Mouse (Mus musculus): ENCODE data around the gene Ctsf. TPM values are rescaled to one million over a fixed set of nuclear protein-coding genes. Genes with fewer than 3 reads are reported as not detected.
A peak's percentile ranks its signal among the peaks of the same experiment; 100 is the strongest.

The Ctsf gene
- polyA plus RNA-seq, 1 experiment = 73.6 TPM

- TF ChIP-seq POLR2A (IDR thresholded peaks at IDR 0.05; ENCODE audit: borderline replicate concordance, extremely low read depth, insufficient read depth, insufficient read length, poor library complexity, severe bottlenecking) (no peak), CTCF (IDR thresholded peaks at IDR 0.05; ENCODE audit: borderline replicate concordance, extremely low read depth, insufficient read depth, insufficient read length) (no peak)
- no peak for DNase-seq (ENCODE audit: low read depth)
These were observed 34.9 kb downstream of the Ctsf start for GRCm38 (mm10) chr19:4889791-4890190.

GRCm38 (mm10) chr19:4891798-4892197, 36.9 kb downstream of the Ctsf start:
- DNase-seq (ENCODE audit: low read depth) = no peak

DNA sequence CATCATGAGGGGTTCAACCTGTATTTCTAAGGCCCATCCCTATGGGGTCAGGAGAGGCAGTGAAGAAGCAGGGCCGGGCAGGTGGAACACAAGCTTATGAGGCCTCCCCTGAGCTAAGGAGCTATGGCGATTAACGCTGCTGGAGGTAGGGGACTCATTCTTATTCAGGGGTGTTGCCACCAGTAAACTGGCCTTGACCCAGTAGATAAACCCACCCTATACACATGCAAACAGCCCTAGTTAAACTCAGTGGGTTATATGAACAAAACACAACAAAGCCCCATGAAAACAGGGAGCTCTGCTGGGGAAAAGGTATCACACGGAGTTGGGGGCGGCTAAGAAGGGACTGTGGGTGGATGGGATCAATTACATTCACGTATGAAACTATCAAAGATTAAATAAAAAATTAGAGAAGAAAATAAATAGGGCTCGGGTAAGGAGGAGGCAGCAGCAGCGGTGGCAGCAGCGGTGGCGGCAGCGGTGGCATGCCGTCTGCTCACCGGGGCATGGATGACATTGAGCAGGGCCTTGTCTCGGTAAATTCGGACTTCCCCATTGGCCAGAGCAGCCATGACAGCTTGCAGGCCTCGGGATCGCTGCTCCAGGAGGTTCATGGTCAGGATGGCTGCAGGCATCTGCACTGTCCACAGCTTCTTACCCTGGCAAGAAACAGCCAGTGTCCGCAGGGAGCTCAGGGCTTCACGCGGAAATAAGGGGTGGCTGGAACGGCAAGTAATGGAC, 42.0 kb downstream of the Ctsf start:
- no peak for DNase-seq (ENCODE audit: low read depth)
- no peak for TF ChIP-seq CTCF (IDR thresholded peaks at IDR 0.05; ENCODE audit: borderline replicate concordance, extremely low read depth, insufficient read depth, insufficient read length)
- TF ChIP-seq POLR2A (IDR thresholded peaks at IDR 0.05; ENCODE audit: borderline replicate concordance, extremely low read depth, insufficient read depth, insufficient read length, poor library complexity, severe bottlenecking) = no peak

More at GRCm38 (mm10) chr19:4891798-4892197, 36.9 kb downstream of the Ctsf start:
- TF ChIP-seq CTCF (IDR thresholded peaks at IDR 0.05; ENCODE audit: borderline replicate concordance, extremely low read depth, insufficient read depth, insufficient read length) (no peak), POLR2A (IDR thresholded peaks at IDR 0.05; ENCODE audit: borderline replicate concordance, extremely low read depth, insufficient read depth, insufficient read length, poor library complexity, severe bottlenecking) (no peak)

GRCm38 (mm10) chr19:4898972-4899371, 44.0 kb downstream of the Ctsf start:
- TF ChIP-seq POLR2A (IDR thresholded peaks at IDR 0.05; ENCODE audit: borderline replicate concordance, extremely low read depth, insufficient read depth, insufficient read length, poor library complexity, severe bottlenecking) (no peak), CTCF (IDR thresholded peaks at IDR 0.05; ENCODE audit: borderline replicate concordance, extremely low read depth, insufficient read depth, insufficient read length) (no peak)
- DNase-seq (ENCODE audit: low read depth) = no peak

GRCm38 (mm10) chr19:4899888-4900287, 45.0 kb downstream of the Ctsf start:
- no peak for TF ChIP-seq CTCF (IDR thresholded peaks at IDR 0.05; ENCODE audit: borderline replicate concordance, extremely low read depth, insufficient read depth, insufficient read length)
- TF ChIP-seq POLR2A (IDR thresholded peaks at IDR 0.05; ENCODE audit: borderline replicate concordance, extremely low read depth, insufficient read depth, insufficient read length, poor library complexity, severe bottlenecking) = no peak
- no peak for DNase-seq (ENCODE audit: low read depth)

DNA sequence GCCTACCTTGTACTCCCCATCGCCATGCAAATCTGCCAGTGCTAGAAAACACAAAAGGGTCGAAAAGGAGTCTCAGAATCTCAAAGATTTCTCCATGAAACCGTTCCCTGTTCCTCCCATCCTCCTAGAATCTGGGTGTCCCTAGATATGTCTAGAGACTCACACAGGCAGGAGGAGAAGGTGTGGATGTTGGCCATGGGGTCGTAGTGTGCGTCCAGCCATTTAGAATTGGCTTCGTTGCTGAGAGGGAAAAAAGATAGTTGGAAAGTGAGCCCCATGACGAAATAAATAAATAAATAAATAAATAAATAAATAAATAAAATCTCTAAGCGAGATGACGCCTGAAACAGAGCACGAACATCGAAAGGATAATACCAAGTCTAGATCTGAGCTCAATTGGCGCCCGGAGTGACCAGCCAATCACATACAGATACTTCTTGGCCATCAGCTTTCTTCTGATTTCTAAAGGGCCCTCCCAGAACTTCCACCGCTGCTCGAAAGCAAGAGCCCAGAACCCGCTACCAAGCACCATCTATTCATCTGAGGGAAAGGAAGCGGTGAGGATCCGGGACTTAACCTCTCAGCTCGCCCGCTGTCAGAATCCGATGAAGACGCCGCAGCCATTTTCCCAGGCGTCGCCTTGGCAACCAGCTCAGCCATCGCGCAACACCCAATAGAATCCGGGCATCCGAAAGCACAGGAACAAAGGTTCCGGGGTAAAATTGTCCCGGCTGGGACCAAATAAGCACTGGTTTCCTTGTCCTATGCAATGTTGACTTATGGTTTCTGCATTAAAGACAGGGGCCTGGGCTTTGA, 51.3 kb downstream of the Ctsf start, which contains the start of gene Bbs1:
TSS of gene Bbs1 (minus strand) at position 650 of the 816 bp plus-strand sequence.
- TF ChIP-seq CTCF (IDR thresholded peaks at IDR 0.05; ENCODE audit: borderline replicate concordance, extremely low read depth, insufficient read depth, insufficient read length) (no peak), POLR2A (IDR thresholded peaks at IDR 0.05; ENCODE audit: borderline replicate concordance, extremely low read depth, insufficient read depth, insufficient read length, poor library complexity, severe bottlenecking) (no peak)
- DNase-seq (ENCODE audit: low read depth) = peak; percentile 95

GRCm38 (mm10) chr19:4908107-4908506, 53.2 kb downstream of the Ctsf start:
- TF ChIP-seq POLR2A (IDR thresholded peaks at IDR 0.05; ENCODE audit: borderline replicate concordance, extremely low read depth, insufficient read depth, insufficient read length, poor library complexity, severe bottlenecking) = no peak
- TF ChIP-seq CTCF (IDR thresholded peaks at IDR 0.05; ENCODE audit: borderline replicate concordance, extremely low read depth, insufficient read depth, insufficient read length) = peak; percentile 59; the same call in 1 of the 2 replicates
- peak; percentile 37 for DNase-seq (ENCODE audit: low read depth)

GRCm38 (mm10) chr19:4909376-4909775, 54.4 kb downstream of the Ctsf start:
- TF ChIP-seq CTCF (IDR thresholded peaks at IDR 0.05; ENCODE audit: borderline replicate concordance, extremely low read depth, insufficient read depth, insufficient read length) = no peak
- no peak for TF ChIP-seq POLR2A (IDR thresholded peaks at IDR 0.05; ENCODE audit: borderline replicate concordance, extremely low read depth, insufficient read depth, insufficient read length, poor library complexity, severe bottlenecking)
- no peak for DNase-seq (ENCODE audit: low read depth)

Other genes with a start within 250 kb of the Ctsf start
- 90.3 and 98.5 TPM in 2 replicates for gene Lrfn4, start 239.5 kb upstream of the Ctsf start, polyA plus RNA-seq (2012; rRNA removed)
- 65.2 and 115 TPM in 2 replicates for gene Rce1, start 229.5 kb upstream of the Ctsf start, polyA plus RNA-seq (2012; rRNA removed)
- 3.3 and 4.3 TPM in 2 replicates for gene Gm960, start 156.5 kb upstream of the Ctsf start, polyA plus RNA-seq (2012; rRNA removed)
- 23.4 and 57.0 TPM in 2 replicates for gene Sptbn2, start 144.0 kb upstream of the Ctsf start, polyA plus RNA-seq (2012; rRNA removed)
- 97.3 and 97.9 TPM in 2 replicates for gene Rbm4b, start 98.6 kb upstream of the Ctsf start, polyA plus RNA-seq (2012; rRNA removed)
- gene Rbm4, start 61.2 kb upstream of the Ctsf start, polyA plus RNA-seq (2012; rRNA removed) = 146 and 173 TPM in 2 replicates
- 28.7 and 57.0 TPM in 2 replicates for gene Gm21992, start 43.5 kb upstream of the Ctsf start, polyA plus RNA-seq (2012; rRNA removed)
- gene Rbm14, start 43.5 kb upstream of the Ctsf start, polyA plus RNA-seq (2012; rRNA removed) = 70.7 and 85.4 TPM in 2 replicates
- gene Ccs, start 15.8 kb upstream of the Ctsf start, polyA plus RNA-seq (2012; rRNA removed) = 42.3 and 45.1 TPM in 2 replicates
- 0.30 and 0.62 TPM in 2 replicates for gene Ccdc87, start 15.8 kb upstream of the Ctsf start, polyA plus RNA-seq (2012; rRNA removed)
- 0.95 and 1.7 TPM in 2 replicates for gene Actn3, start 22.8 kb downstream of the Ctsf start, polyA plus RNA-seq (2012; rRNA removed)
- 32.0 and 48.4 TPM in 2 replicates for gene Zdhhc24, start 23.5 kb downstream of the Ctsf start, polyA plus RNA-seq (2012; rRNA removed)
- gene Bbs1, start 51.5 kb downstream of the Ctsf start, polyA plus RNA-seq (2012; rRNA removed) = 18.5 and 27.6 TPM in 2 replicates
- gene Dpp3, start 73.2 kb downstream of the Ctsf start, polyA plus RNA-seq (2012; rRNA removed) = 111 and 122 TPM in 2 replicates
- 10.3 and 14.2 TPM in 2 replicates for gene Peli3, start 88.0 kb downstream of the Ctsf start, polyA plus RNA-seq (2012; rRNA removed)
- gene Mrpl11, start 107.0 kb downstream of the Ctsf start, polyA plus RNA-seq (2012; rRNA removed) = 70.0 and 81.9 TPM in 2 replicates
- gene Npas4, start 135.2 kb downstream of the Ctsf start, polyA plus RNA-seq (2012; rRNA removed) = 4.1 and 7.8 TPM in 2 replicates
- gene Slc29a2, start 168.7 kb downstream of the Ctsf start, polyA plus RNA-seq (2012; rRNA removed) = 31.1 and 34.9 TPM in 2 replicates
- 46.8 and 49.8 TPM in 2 replicates for gene B4gat1, start 183.7 kb downstream of the Ctsf start, polyA plus RNA-seq (2012; rRNA removed)
- 1.9 and 2.8 TPM in 2 replicates for gene AC124502.3, start 183.8 kb downstream of the Ctsf start, polyA plus RNA-seq (2012; rRNA removed)
- 32.9 and 39.8 TPM in 2 replicates for gene Brms1, start 186.2 kb downstream of the Ctsf start, polyA plus RNA-seq (2012; rRNA removed)
- gene Rin1, start 195.4 kb downstream of the Ctsf start, polyA plus RNA-seq (2012; rRNA removed) = 4.0 and 4.3 TPM in 2 replicates
- 15.5 and 24.7 TPM in 2 replicates for gene Cd248, start 212.9 kb downstream of the Ctsf start, polyA plus RNA-seq (2012; rRNA removed)
- gene Tmem151a, start 230.4 kb downstream of the Ctsf start, polyA plus RNA-seq (2012; rRNA removed) = 6.8 and 10.7 TPM in 2 replicates
- 62.8 and 63.2 TPM in 2 replicates for gene Yif1a, start 233.4 kb downstream of the Ctsf start, polyA plus RNA-seq (2012; rRNA removed)
- 467 and 494 TPM in 2 replicates for gene Cnih2, start 243.4 kb downstream of the Ctsf start, polyA plus RNA-seq (2012; rRNA removed)

All from brain, embryonic 14.5 days (tissue).